In genomic region chr11:119954233-119954632, GRCm38 (mm10) we compare ENCODE assay signal across 19 mouse cellular contexts. TPM values are rescaled to one million over a fixed set of nuclear protein-coding genes. Genes with fewer than 3 reads are reported as not detected.
DNase-seq lines count a peak whose midpoint lies in the region; ATAC-seq and TF ChIP-seq lines count a peak whose summit lies in the region.
"Had no signal": no experiment of that assay in that cellular context is flagged by ENCODE, and none has a peak within 500 bp of the region (broad histone marks: within the 10 kb centered on the region; RNA-seq: fewer than 3 reads in every experiment).

No protein-coding gene starts in this region.

- peaks cover 62% of the 10 kb centered on the region for H3K4me1 ChIP-seq in kidney, embryonic 15.5 days
- H3K4me1 ChIP-seq in stomach, postnatal 0 days (replicated peaks; ENCODE audit: control insufficient read depth, insufficient read depth) = peaks cover 13% of the 10 kb centered on the region
- H3K4me1 ChIP-seq: midbrain, embryonic 15.5 days had no signal

- no peak for ATAC-seq in kidney, embryonic 15.5 days (replicated peaks; ENCODE audit: low FRiP score)
- peak; percentile 23; the same call in 1 of the 2 replicates for ATAC-seq in granulocyte monocyte progenitor cell, adult 5-6 weeks (replicated peaks; ENCODE audit: poor library complexity, severe bottlenecking)
- no peak for ATAC-seq in stomach, postnatal 0 days (ENCODE audit: low FRiP score, low TSS enrichment)
- ATAC-seq: forebrain, embryonic 14.5 days; midbrain, embryonic 15.5 days had no signal

- H3K27ac ChIP-seq in kidney, embryonic 15.5 days = peak overlapping the region; percentile 61; the same call in 1 of the 2 replicates
- H3K27ac ChIP-seq in stomach, postnatal 0 days (replicated peaks) = peak overlapping the region; percentile 41; the same call in 1 of the 2 replicates
- H3K27ac ChIP-seq: hindbrain, embryonic 12.5 days; liver, embryonic 13.5 days; midbrain, embryonic 15.5 days; neural tube, embryonic 13.5 days had no signal

- H3K27me3 ChIP-seq in kidney, embryonic 15.5 days = no peaks in the 10 kb centered on the region
- H3K27me3 ChIP-seq in stomach, postnatal 0 days (ENCODE audit: control insufficient read depth, insufficient read depth, low read length) = no peaks in the 10 kb centered on the region
- H3K27me3 ChIP-seq: CH12.LX; hindbrain, embryonic 12.5 days; liver, embryonic 13.5 days; midbrain, embryonic 15.5 days; neural tube, embryonic 13.5 days had no signal

- no peak for TF ChIP-seq CTCF in stomach, postnatal 0 days (IDR thresholded peaks at IDR 0.05; ENCODE audit: low read depth)

- no peaks in the 10 kb centered on the region for H3K9me3 ChIP-seq in kidney, embryonic 15.5 days (replicated peaks)
- no peaks in the 10 kb centered on the region for H3K9me3 ChIP-seq in stomach, postnatal 0 days (ENCODE audit: control insufficient read depth, low read length)
- H3K9me3 ChIP-seq: hindbrain, embryonic 12.5 days; liver, embryonic 13.5 days; midbrain, embryonic 15.5 days; neural tube, embryonic 13.5 days had no signal

- no peak for TF ChIP-seq EP300 in stomach, postnatal 0 days (optimal IDR thresholded peaks at IDR 0.05)

- H3K9ac ChIP-seq in kidney, embryonic 15.5 days = no peak overlapping the region
- H3K9ac ChIP-seq in stomach, postnatal 0 days (ENCODE audit: low read length) = no peak overlapping the region
- H3K9ac ChIP-seq: hindbrain, embryonic 12.5 days; liver, embryonic 13.5 days; midbrain, embryonic 15.5 days; neural tube, embryonic 13.5 days had no signal

- H3K4me3 ChIP-seq in kidney, embryonic 15.5 days (replicated peaks) = no peak overlapping the region
- no peak overlapping the region for H3K4me3 ChIP-seq in stomach, postnatal 0 days (ENCODE audit: low read depth, low read length)
- H3K4me3 ChIP-seq: hindbrain, embryonic 12.5 days; liver, embryonic 13.5 days; midbrain, embryonic 15.5 days; neural tube, embryonic 13.5 days had no signal

- WGBS in kidney, embryonic 15.5 days = 51% methylated on average over 4 of the region's 4 CpGs
- 45% methylated on average over 4 of the region's 4 CpGs for WGBS in stomach, postnatal 0 days

- DNase-seq in kidney, postnatal 10 days = no peak
- DNase-seq in lung, postnatal 36 days = peak; percentile 36
- DNase-seq in lung, postnatal 14 days = no peak
- no peak for DNase-seq in stomach, postnatal 0 days (ENCODE audit: low spot score)
- DNase-seq in embryo, embryonic 11 days = no peak
- DNase-seq in frontal cortex, adult 2 months (ENCODE audit: extremely low spot score in 1 of 2, low spot score in 1 of 2) = no peak
- DNase-seq: cerebellum, adult 8-10 months; gastrocnemius, postnatal 14 days; kidney, adult 18-20 months; layer of hippocampus, adult 9-11 months; liver, embryonic 13.5 days; thymus, adult 18-20 months had no signal

- no peak overlapping the region for H3K4me2 ChIP-seq in kidney, embryonic 15.5 days
- no peak overlapping the region for H3K4me2 ChIP-seq in stomach, postnatal 0 days (replicated peaks; ENCODE audit: low read depth)
- H3K4me2 ChIP-seq: hindbrain, embryonic 12.5 days; liver, embryonic 13.5 days; midbrain, embryonic 15.5 days; neural tube, embryonic 13.5 days had no signal

- H3K36me3 ChIP-seq in kidney, embryonic 15.5 days = 0 out of 2 replicates have a peak, but pooled peaks cover 3% of the 10 kb centered on the region
- H3K36me3 ChIP-seq in stomach, postnatal 0 days (ENCODE audit: control insufficient read depth, insufficient read depth, low read length) = peaks cover 5% of the 10 kb centered on the region; the same call in 1 of the 2 replicates
- H3K36me3 ChIP-seq: hindbrain, embryonic 12.5 days; liver, embryonic 13.5 days; midbrain, embryonic 15.5 days; neural tube, embryonic 13.5 days had no signal

RNA-seq across cellular contexts. Expression of gene Baiap2, which starts 11.7 kb away (rescaled TPM):
- 20.8 and 22.3 TPM in 2 replicates for polyA plus RNA-seq in kidney, embryonic 15.5 days (2015; fragmentation: Nextera tagmentation; extraction: Ambion mirVana)
- total RNA-seq in granulocyte monocyte progenitor cell, adult 5-6 weeks (2014; fragmentation: Nextera tagmentation) = 8.0 and 10.6 TPM in 2 replicates
- 5.9 and 23.5 TPM in 2 replicates for total RNA-seq in granulocyte monocyte progenitor cell, adult 5-6 weeks (2017)
- 35.1 and 39.2 TPM in 2 replicates for polyA plus RNA-seq in stomach, postnatal 0 days (2015; fragmentation: Nextera tagmentation; extraction: Ambion mirVana)
- 229 and 240 TPM in 2 replicates for polyA plus RNA-seq in frontal cortex, adult 2 months (2012; rRNA removed)

RNA-seq across cellular contexts. Expression of gene Chmp6, which starts 41.0 kb away (rescaled TPM):
- 94.1 and 101 TPM in 2 replicates for polyA plus RNA-seq in kidney, embryonic 15.5 days (2015; fragmentation: Nextera tagmentation; extraction: Ambion mirVana)
- 15.9 and 18.0 TPM in 2 replicates for total RNA-seq in granulocyte monocyte progenitor cell, adult 5-6 weeks (2014; fragmentation: Nextera tagmentation)
- 60.8 and 73.0 TPM in 2 replicates for total RNA-seq in granulocyte monocyte progenitor cell, adult 5-6 weeks (2017)
- 84.5 and 85.3 TPM in 2 replicates for polyA plus RNA-seq in stomach, postnatal 0 days (2015; fragmentation: Nextera tagmentation; extraction: Ambion mirVana)
- 42.3 and 45.3 TPM in 2 replicates for polyA plus RNA-seq in frontal cortex, adult 2 months (2012; rRNA removed)
